Mouse (Mus musculus) left cerebral cortex, postnatal 14 days (tissue): ENCODE measurements around the gene Myo1d. TPM values are rescaled to one million over a fixed set of nuclear protein-coding genes. Genes with fewer than 3 reads are reported as not detected.
A peak's percentile ranks its signal among the peaks of the same experiment; 100 is the strongest.
"Not testable (repeated sequence)": the region's sequence is repeated elsewhere in the genome, so short reads cannot be mapped to it uniquely, and the experiment has no call there.

Experiments
- DNase-seq, 2 experiments: peaks; one replicate each; pipeline ENCODE4 v3.0.0; 2021 to 2022; ENCODE audit warnings: low spot score in 2 of 2, mixed read lengths in 1 of 2
- intact Hi-C: fragments of 180-260 bp; cut with DNase I; formaldehyde crosslinking; loops from one replicate; pipeline ENCODE4 v1.15.1; 2025
- total RNA-seq, 2 experiments: library from RNA; stranded (reverse); gene quantifications; 2 replicates each; pipeline ENCODE4 v1.2.3; 2021

Myo1d gene
- total RNA-seq, 2 experiments from 2014 or later: 4.1 to 4.6 TPM

- DNase-seq: no peak
- intact Hi-C loops: loop anchor here (5.0 kb wide), 3 partner anchors 38 to 193 kb away; no protein-coding TSS in a partner anchor
Observed at GRCm38 (mm10) chr11:80479425-80479824, 300.4 kb downstream of the Myo1d start.

DNA sequence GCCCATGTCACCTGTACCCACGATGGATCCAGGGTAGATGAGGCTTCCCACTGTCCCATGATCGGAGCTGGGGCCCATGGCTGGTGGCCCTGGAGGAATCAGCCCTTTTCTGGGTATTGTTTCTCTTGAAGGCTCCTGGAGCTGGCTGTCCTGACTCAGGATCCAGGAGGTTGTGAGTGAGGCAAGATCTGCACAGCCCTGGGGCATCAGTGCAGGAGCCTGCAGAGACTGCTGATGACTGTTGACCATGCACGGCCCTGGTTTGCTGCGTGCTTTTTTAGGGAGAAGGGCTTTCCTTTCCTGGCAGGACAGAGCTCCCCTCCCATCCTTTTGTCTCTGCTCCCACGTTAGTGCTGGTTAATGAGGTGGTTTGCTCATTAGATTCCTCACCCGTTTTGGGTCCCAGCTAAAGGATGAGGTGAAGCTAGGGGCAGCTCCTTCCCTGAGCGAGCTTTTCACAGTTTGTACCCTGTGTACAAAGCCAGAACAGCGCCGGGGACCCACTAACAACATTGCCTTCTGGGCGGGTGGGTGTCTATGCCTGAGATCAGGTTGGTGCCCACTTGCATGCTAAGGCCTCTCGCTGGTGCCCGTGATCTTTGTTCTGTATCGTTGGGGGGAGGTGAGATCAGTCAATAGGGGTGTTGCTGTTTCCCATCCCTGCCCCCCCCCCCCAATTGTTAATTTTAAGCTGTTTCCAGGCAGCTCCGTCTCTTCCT lies 301.0 kb downstream of the Myo1d start:
- intact Hi-C loops: loop anchor here (5.0 kb wide), 3 partner anchors 38 to 193 kb away; no protein-coding TSS in a partner anchor
- DNase-seq: no peak

DNA sequence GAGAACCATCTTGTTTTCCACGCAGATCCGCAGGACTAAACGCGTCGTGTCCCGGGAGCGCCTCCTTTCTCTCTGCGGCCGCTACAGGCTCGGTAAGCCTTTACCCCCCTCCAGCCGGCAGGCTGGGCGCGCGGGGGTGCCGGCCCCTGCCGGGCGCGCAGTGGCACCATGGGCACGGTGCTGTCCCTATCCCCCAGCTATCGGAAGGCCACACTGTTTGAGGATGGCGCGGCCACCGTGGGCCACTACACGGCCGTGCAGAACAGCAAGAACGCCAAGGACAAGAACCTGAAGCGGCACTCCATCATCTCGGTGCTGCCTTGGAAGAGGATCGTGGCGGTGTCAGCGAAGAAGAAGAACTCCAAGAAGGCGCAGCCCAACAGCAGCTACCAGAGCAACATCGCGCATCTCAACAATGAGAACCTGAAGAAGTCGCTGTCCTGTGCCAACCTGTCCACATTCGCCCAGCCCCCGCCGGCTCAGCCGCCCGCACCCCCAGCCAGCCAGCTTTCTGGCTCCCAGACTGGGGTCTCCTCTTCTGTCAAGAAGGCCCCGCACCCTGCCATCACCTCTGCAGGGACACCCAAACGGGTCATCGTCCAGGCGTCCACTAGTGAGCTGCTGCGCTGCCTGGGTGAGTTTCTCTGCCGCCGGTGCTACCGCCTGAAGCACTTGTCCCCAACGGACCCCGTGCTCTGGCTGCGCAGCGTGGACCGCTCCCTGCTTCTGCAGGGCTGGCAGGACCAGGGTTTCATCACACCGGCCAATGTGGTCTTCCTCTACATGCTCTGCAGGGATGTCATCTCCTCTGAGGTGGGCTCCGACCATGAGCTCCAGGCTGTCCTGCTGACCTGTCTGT lies 302.3 kb downstream of the Myo1d start:
- no peak for DNase-seq
- intact Hi-C loops: loop anchor here (2.0 to 5.0 kb wide), 4 partner anchors 40 to 195 kb away; no protein-coding TSS in a partner anchor

- intact Hi-C loops: loop anchor here (2.0 to 5.0 kb wide), 4 partner anchors 41 to 196 kb away; no protein-coding TSS in a partner anchor
- peak; percentile 94 for DNase-seq
Observed at GRCm38 (mm10) chr11:80476222-80477189, 303.3 kb downstream of the Myo1d start, which contains the start of gene Cdk5r1. TSS of gene Cdk5r1 (plus strand) at chr11:80477023.

DNA sequence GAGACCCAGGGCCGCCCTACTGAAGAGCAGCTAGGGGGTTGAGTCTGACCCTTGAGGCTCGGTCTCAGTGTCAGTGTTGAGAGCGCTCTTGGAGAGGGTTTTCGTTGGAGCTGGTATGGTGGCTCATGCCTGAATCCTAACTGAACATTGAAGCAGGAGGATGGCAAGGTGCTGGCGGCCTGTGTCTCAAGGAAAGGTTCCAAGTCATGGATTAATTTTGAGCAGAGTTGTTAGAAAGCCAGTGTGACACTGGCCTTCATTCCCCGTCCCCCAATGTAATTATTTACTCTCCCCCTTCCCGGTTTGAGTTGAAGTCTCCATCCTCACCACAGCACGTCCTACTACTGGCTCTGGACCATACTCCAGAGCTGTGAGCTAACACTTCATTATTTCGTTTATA lies 304.3 kb downstream of the Myo1d start:
- intact Hi-C loops: loop anchor here (5.0 kb wide), 3 partner anchors 42 to 197 kb away; no protein-coding TSS in a partner anchor
- no peak for DNase-seq

- intact Hi-C loops: loop anchor here (5.0 kb wide), 3 partner anchors 42 to 197 kb away; no protein-coding TSS in a partner anchor
- no peak for DNase-seq
Observed at GRCm38 (mm10) chr11:80474846-80475245, 305.0 kb downstream of the Myo1d start.

GRCm38 (mm10) chr11:80474175-80474691 lies 305.6 kb downstream of the Myo1d start:
- no peak for DNase-seq
- intact Hi-C loops: no loop called here

DNA sequence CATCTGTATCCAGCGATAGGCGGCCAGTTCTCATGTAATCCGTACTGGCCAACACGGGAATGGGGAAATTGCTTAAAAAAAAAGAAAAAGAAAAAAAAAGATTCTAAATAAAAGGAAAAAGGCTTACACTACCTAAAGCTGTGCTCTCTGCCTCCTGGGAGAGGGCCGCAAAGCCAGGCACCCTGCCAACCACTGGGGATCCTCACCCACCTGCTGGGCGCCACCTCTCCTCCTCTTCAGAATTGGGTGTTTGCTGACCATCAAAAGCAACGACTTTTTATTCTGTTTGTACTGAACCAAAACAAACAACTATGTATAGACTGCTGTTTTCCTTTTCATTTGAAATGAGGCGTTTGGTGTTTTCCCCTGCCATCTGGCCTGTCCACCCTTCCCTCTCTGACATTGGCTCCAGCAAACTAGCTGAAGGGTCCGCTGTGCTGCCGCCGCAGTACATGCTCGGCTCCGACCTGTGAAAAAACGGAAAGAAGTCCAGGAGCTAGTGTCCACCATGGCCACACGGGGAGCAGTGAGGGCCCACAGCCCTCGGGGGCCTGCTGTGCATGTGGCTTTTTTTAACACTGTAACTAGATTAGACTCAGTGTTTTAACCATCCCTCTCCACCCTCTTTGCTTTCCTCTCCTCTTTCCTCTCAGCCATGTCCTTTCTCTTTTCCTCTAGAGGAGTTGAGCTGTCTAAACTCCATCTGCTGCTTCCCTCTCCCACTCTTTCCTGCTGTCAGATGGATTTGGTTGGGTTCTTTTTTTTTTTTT lies 307.8 kb downstream of the Myo1d start:
- DNase-seq: peak in 1 of 2 experiments; percentile 52
- intact Hi-C loops: no loop called here

DNA sequence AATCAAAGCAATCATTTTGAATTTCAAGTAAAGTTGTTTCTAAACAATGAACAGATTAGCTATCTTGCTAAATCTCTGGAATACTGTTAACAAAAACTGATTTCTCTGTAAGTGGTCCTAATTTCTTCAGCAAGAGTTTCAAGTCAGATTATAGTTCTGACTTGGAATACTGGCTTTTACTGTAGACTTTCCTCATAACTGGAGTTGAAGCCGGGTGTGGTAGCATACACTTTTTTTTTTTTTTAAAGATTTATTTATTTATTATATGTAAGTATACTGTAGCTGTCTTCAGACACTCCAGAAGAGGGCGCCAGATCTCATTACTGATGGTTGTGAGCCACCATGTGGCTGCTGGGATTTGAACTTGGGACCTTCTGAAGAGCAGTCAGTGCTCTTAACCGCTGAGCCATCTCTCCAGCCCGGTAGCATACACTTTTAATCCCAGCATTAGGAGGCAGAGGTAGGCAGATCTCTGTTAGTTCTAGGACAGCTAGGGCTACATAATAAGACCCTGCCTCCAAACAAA lies 316.2 kb downstream of the Myo1d start:
- intact Hi-C loops: not testable (repeated sequence)

GRCm38 (mm10) chr11:80453198-80453597 lies 326.6 kb downstream of the Myo1d start:
- intact Hi-C loops: no loop called here
- no peak for DNase-seq

More for the DNA sequence above, 316.2 kb downstream of the Myo1d start:
- not testable (repeated sequence) for DNase-seq

GRCm38 (mm10) chr11:80452242-80452641 lies 327.6 kb downstream of the Myo1d start:
- no peak for DNase-seq
- intact Hi-C loops: no loop called here

DNA sequence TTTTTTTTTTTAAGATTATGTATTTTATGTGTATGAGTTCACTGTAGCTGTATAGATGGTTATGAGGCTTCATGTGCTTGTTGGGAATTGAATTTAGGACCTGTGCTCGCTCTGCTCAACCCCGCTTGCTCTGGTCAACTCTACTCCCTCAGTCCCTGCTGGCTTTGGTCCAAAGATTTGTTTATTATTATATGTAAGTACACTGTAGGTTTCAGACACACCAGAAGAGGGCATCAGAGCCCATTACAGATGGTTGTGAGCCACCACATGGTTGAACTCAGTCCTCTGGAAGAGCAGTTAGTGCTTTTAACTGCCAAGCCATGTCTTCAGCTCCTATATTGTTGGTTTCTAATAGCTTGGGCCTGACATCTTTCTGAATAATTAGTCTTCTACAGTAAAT lies 330.0 kb downstream of the Myo1d start:
- intact Hi-C loops: no loop called here
- DNase-seq: no peak

DNA sequence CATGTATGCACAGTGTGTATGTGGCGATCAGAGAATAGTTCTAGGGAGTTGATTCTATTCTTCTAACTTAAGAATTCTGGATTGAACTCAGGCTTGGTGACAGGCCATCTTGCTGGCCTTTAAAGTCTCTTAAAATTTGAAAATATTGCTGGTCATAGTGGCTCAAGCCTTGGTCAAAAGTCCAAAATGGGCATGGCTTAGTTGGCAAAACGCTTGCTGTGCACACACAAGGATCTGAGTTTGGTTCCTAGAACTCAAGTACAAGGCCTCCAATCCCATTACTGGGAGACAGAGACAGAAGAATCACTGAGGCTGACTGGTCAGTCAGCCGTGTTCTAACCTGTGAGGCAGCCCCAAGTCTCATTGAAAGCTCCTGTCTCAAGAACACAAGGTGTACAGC lies 332.9 kb downstream of the Myo1d start:
- DNase-seq: no peak
- intact Hi-C loops: no loop called here

Other genes starting within 250 kb of the Myo1d start
- 1 to 10 TPM; 5.2 to 6.8 TPM for gene Tmem98, start 30.1 kb upstream of the Myo1d start, total RNA-seq
- gene Spaca3, start 78.3 kb upstream of the Myo1d start, total RNA-seq: not detected